Mouse (Mus musculus): Measurements from ENCODE around the gene Fbxl17.

DNA sequence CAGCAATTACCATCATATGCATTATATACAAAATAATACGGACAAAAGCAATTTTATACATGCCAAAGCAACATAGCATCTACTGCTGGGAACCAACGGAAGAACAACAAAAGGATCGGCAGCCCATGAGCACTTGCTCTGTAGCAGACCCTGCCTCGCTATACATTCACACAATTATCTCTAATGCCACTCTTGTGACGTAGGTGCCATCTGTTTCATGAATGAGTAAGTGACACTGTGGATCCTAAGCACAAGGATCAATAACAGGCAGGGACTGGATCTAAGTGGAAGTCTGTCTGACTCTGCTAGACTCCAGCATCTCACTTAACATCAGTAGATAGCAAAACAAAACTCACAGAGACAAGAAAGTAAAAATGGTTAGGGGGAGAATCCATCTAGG lies 391.8 kb downstream of the Fbxl17 start:
- TF ChIP-seq CTCF (IDR thresholded peaks at IDR 0.05; ENCODE audit: low read depth) (no peak), EP300 (IDR thresholded peaks at IDR 0.05; ENCODE audit: low read depth) (no peak)
